Mouse (Mus musculus): ENCODE results near the gene Gm20388. TPM values are rescaled to one million over a fixed set of nuclear protein-coding genes. Genes with fewer than 3 reads are reported as not detected.

The Gm20388 gene
- total RNA-seq, 2 experiments from 2014 or later: 2.4 to 2.6 TPM

DNA sequence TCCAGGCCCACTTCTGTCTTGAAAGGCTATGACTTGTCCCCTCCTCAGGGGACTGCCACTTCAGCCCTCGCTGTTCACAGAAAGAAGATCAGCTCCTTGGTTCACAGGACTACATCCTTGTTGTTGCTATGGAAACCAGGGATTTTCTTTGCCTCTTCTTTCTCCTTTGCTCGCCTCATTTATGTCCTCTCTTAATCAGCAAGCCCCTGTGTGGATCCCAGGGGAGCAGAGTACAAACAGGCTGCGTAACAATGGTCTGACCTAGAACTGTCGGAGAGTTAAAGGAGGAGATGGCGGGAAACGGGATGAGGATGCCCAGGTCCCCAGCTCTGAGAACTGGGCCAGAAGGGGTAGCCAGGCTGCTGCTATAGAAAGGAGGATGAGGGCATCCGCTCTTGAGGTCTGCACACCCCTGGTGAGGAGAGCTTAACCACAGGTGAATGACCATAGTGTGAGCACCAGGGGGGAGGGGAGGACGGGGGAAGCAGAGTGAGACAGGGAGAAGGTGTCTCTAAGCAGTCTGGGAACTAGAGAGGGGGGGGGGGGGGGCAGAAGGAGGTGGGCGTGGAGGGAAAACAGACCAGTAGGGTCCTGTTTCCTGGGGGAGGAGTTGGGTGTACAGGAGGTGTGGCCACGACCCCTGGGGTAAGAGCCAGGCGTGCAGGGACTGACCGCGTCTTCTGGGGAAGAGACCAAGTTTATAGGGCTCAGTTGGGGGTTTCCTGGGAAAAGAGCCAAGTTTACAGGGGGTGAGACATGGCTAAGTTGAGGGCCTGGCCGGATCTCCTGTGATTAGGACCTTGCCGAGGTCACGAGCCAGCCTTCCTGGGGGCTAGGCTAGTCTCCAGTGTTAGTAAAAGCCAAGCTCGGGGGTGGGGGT is 1787.3 kb downstream of the Gm20388 start:
- intact Hi-C loops (cut with DNase I): no loop called here
- peak overlapping the region; percentile 29; the same call in 1 of the 2 replicates for H3K27ac ChIP-seq
- no peak for TF ChIP-seq CTCF (IDR thresholded peaks at IDR 0.05)
- H3K4me3 ChIP-seq: no peak overlapping the region
- no peak for DNase-seq (ENCODE audit: extremely low spot score in 1 of 2, low spot score in 2 of 2)

DNA sequence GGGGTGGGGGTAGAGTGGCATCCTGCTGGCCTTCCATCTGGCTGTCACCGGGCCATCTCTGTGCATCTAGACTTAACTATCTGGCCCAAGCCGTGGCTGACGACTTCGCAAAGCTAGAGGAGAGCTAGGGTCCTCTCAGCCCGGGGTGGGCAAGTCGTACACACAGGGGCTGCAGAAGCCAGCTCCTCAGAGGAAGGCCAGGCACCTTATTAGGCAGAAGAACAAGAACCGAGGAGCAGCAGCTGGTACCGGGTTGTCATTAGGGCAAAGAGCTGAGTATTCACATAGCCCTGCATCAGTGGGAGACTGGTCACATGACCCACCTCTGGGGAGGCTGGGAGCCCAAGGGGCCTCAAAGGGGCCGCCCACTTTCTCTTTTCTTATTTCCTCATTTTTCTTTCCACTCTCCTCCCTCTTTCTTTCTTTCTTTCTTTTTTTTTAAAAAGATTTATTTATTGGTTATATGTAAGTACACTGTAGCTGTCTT is 1788.0 kb downstream of the Gm20388 start:
- no peak for TF ChIP-seq CTCF (IDR thresholded peaks at IDR 0.05)
- H3K4me3 ChIP-seq: no peak overlapping the region
- H3K27ac ChIP-seq: no peak overlapping the region
- no peak for DNase-seq (ENCODE audit: extremely low spot score in 1 of 2, low spot score in 2 of 2)
- intact Hi-C loops (cut with DNase I): no loop called here

- no peak overlapping the region for H3K4me3 ChIP-seq
- intact Hi-C loops (cut with DNase I): no loop called here
- no peak for TF ChIP-seq CTCF (IDR thresholded peaks at IDR 0.05)
- no peak for DNase-seq (ENCODE audit: extremely low spot score in 1 of 2, low spot score in 2 of 2)
- no peak overlapping the region for H3K27ac ChIP-seq
Observed at GRCm38 (mm10) chr8:121699936-121700335, 1789.3 kb downstream of the Gm20388 start.

DNA sequence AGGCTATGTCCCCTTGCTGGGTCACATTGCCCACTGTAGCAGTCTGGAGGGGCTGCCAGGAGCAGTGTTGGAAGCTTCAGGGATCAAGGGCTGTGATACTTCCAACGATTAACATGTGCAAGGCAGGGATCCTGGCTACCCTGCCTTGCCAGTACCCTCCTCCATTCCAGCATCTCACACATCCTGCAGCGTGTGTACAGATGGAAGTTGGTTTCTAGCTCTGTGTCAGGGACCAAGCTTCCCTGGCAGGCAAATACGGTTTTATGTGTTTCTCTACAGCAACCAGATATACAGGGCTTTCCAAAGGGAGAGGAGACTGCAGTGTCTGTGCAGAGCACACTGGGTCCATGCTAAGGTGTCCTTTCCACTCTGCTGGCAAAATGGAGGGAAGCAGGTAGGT is 1794.5 kb downstream of the Gm20388 start:
- 0 out of 2 replicates have a peak overlapping the region, but pooled peaks have one; percentile 11 for H3K27ac ChIP-seq
- TF ChIP-seq CTCF (IDR thresholded peaks at IDR 0.05): no peak
- no peak overlapping the region for H3K4me3 ChIP-seq
- no peak for DNase-seq (ENCODE audit: extremely low spot score in 1 of 2, low spot score in 2 of 2)
- intact Hi-C loops (cut with DNase I): no loop called here

- intact Hi-C loops (cut with DNase I): no loop called here
- Histone ChIP-seq H3K4me3 (no peak overlapping the region), H3K27ac (no peak overlapping the region)
- TF ChIP-seq CTCF (IDR thresholded peaks at IDR 0.05): no peak
- no peak for DNase-seq (ENCODE audit: extremely low spot score in 1 of 2, low spot score in 2 of 2)
Observed at GRCm38 (mm10) chr8:121706956-121707355, 1796.3 kb downstream of the Gm20388 start.

- H3K27ac ChIP-seq: no peak overlapping the region
Observed at GRCm38 (mm10) chr8:121708406-121708805, 1797.8 kb downstream of the Gm20388 start.

DNA sequence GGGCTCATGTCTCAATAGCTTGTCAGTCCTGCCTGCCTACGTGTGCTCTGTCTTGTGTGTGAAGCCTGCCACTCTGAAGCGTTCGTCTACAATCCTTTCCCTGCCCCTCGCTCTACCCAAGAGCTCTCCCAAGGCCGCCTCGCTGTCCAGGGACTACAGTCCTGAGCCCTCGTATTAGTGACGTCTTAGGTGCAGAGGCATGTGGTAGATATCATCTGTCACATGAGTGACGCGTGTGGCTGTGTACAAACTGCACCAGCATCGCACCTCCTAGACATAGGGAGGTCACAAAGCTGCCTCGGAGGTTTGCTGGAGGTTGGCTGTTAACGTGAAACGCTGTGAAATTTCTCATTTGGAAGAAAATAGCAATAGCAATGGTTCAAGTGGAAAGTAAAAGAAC is 1806.9 kb downstream of the Gm20388 start:
- intact Hi-C loops (cut with DNase I): loop anchor here (5.0 kb wide), 2 partner anchors 115 to 190 kb away; partner anchors contain the start of gene Slc7a5
- no peak for DNase-seq (ENCODE audit: extremely low spot score in 1 of 2, low spot score in 2 of 2)
- TF ChIP-seq CTCF (IDR thresholded peaks at IDR 0.05): no peak
- Histone ChIP-seq H3K4me3 (peak overlapping the region; percentile 28; the same call in 1 of the 2 replicates), H3K27ac (peak overlapping the region; percentile 73)

More at GRCm38 (mm10) chr8:121708406-121708805, 1797.8 kb downstream of the Gm20388 start:
- intact Hi-C loops (cut with DNase I): no loop called here
- TF ChIP-seq CTCF (IDR thresholded peaks at IDR 0.05): no peak
- no peak for DNase-seq (ENCODE audit: extremely low spot score in 1 of 2, low spot score in 2 of 2)
- no peak overlapping the region for H3K4me3 ChIP-seq

DNA sequence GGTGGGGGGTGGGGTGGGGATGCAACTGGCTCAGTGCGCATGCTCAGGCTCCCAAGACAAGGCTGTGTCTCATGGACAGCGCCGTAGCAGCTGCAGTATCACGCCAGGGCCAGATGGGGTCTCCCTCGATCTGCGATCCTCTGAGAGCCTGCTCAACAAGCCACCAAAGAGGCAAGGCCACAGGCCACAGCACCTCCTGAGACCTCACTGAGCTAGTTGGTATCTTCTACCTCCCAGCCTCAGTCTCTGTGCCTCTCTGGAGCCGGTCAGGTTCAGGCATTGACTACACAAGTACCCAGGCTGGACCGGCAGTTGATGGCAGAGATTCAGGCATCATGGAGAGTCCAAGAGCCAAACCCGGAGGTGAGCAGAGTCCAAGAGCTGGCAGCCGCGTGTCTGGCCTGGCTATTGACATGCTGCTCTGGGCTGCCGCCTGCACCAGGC is 1807.4 kb downstream of the Gm20388 start:
- Histone ChIP-seq H3K4me3 (no peak overlapping the region; the same call in 1 of the 2 replicates), H3K27ac (peak overlapping the region; percentile 73; the same call in 1 of the 2 replicates)
- intact Hi-C loops (cut with DNase I): loop anchor here (5.0 kb wide), 2 partner anchors 114 to 189 kb away; partner anchors contain the start of gene Slc7a5
- peak; percentile 93 to 95 for DNase-seq (ENCODE audit: extremely low spot score in 1 of 2, low spot score in 2 of 2)
- peak; percentile 91 for TF ChIP-seq CTCF (IDR thresholded peaks at IDR 0.05)

- Histone ChIP-seq H3K4me3 (no peak overlapping the region), H3K27ac (no peak overlapping the region)
- DNase-seq (ENCODE audit: extremely low spot score in 1 of 2, low spot score in 2 of 2): no peak
- intact Hi-C loops (cut with DNase I): loop anchor here (5.0 kb wide), 2 partner anchors 113 to 188 kb away; partner anchors contain the start of gene Slc7a5
- no peak for TF ChIP-seq CTCF (IDR thresholded peaks at IDR 0.05)
Observed at GRCm38 (mm10) chr8:121718925-121719324, 1808.3 kb downstream of the Gm20388 start.

DNA sequence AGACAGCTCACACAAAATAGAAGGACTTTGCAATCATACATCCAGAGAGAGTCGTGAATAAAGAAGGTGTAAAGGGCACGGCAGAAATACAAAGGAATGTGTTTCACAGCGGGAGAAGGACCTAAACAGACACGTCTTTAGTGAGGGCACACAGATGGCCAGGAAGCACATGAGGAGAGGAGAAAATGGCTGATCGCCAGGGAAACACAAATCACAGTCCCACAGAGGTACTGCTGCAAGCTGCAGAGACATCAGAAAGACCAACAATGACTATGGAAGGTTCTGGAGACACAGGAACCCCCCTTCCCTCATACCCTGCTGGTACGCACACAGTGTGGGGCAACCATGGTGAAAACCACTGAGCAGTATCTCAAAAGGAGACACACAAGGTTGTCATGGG is 1810.4 kb downstream of the Gm20388 start:
- intact Hi-C loops (cut with DNase I): no loop called here
- no peak for DNase-seq (ENCODE audit: extremely low spot score in 1 of 2, low spot score in 2 of 2)
- TF ChIP-seq CTCF (IDR thresholded peaks at IDR 0.05): no peak
- Histone ChIP-seq H3K4me3 (no peak overlapping the region), H3K27ac (no peak overlapping the region)

- intact Hi-C loops (cut with DNase I): no loop called here
- Histone ChIP-seq H3K4me3 (no peak overlapping the region), H3K27ac (no peak overlapping the region)
- no peak for DNase-seq (ENCODE audit: extremely low spot score in 1 of 2, low spot score in 2 of 2)
- TF ChIP-seq CTCF (IDR thresholded peaks at IDR 0.05): no peak
Observed at GRCm38 (mm10) chr8:121723846-121724245, 1813.2 kb downstream of the Gm20388 start.

DNA sequence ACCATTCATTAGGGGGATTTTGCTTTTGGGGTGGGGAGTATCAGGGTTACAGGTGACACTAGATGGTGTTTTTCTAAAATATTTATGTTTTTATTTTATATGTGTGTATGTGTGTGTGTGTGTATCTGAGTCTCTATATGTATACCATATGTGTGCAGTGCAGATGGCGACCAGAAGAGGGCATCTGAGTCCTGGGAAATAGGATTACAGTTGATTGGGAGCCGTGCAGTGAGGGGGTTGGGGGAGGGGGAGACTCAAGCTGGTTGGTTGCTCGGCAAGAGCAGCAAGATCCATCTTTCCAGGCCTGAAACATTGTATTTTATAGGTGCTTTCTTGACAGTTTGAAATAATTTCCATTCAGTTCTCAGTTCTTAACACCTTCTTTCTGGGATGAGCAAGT is 1816.5 kb downstream of the Gm20388 start:
- no peak overlapping the region for H3K4me3 ChIP-seq
- no peak; the same call in 1 of the 2 replicates for TF ChIP-seq CTCF (IDR thresholded peaks at IDR 0.05)
- no peak for DNase-seq (ENCODE audit: extremely low spot score in 1 of 2, low spot score in 2 of 2)
- intact Hi-C loops (cut with DNase I): no loop called here
- no peak overlapping the region for H3K27ac ChIP-seq
